Mouse (Mus musculus) embryonic fibroblast, embryonic 13.5 days (primary cell): ENCODE results near the gene Tuba3a. TPM values are rescaled to one million over a fixed set of nuclear protein-coding genes. Genes with fewer than 3 reads are reported as not detected.

ENCODE experiments used
- H3K27ac ChIP-seq: 2 replicates; pipeline ENCODE4 v1.5.1; 2012; ENCODE audit warnings: low read length, control low read depth, inconsistent platforms; ENCODE audit not compliant: insufficient read depth
- H3K4me1 ChIP-seq: 2 replicates; pipeline ENCODE4 v1.6.1; 2011; ENCODE audit warnings: low read length; ENCODE audit not compliant: control insufficient read depth, insufficient read depth
- H3K4me3 ChIP-seq: 2 replicates; pipeline ENCODE4 v1.5.1; 2011; ENCODE audit warnings: mild to moderate bottlenecking, control low read depth, low read length; ENCODE audit not compliant: insufficient read depth
- CTCF ChIP-seq: IDR thresholded peaks from 2 replicates; pipeline ENCODE4 v1.5.1; 2011; ENCODE audit warnings: mild to moderate bottlenecking, control low read depth, low read length, moderate library complexity, borderline replicate concordance; ENCODE audit not compliant: insufficient read depth
- POLR2A ChIP-seq: IDR thresholded peaks from 2 replicates; pipeline ENCODE4 v1.6.1; 2011; ENCODE audit warnings: low read depth, mild to moderate bottlenecking, control low read depth, low read length, moderate library complexity
- polyA plus RNA-seq: library from polyadenylated mRNA; stranded (reverse); fragments of >200 nt; gene quantifications from 2 replicates; pipeline ENCODE4 v1.2.4, GENCODE M21; 2011; ENCODE audit warnings: low read depth; ENCODE audit not compliant: missing spikeins, insufficient read length

The Tuba3a gene
- polyA plus RNA-seq, 1 experiment: not detected

DNA sequence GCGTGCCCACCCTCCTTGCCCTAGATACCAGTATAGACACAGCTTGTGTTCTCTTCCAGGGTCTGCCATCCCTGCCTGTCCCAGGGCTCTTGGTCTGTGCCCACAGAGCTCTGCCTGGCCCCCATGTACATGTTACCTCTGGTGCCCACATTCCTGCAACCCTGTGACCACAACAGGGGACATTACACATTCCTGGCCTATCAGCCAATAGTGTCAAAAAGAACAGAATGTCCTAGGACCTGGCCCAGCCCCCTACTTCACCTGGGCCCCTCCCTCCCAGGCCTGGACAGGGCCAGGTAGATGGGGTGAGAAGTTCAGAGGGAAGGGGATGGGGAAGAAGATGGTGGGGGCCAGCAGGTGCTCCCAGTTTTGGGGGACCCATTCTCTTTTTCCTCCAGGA is 34.5 kb upstream of the Tuba3a start, which contains the start of gene Scnn1a:
Gene Scnn1a, plus strand, starts transcription at position 337 of the 400 bp plus-strand sequence.
- no peak within 1 kb of the TSS for H3K4me3 ChIP-seq
- H3K4me1 ChIP-seq: peaks cover 8% of the 10 kb centered on the region; the same call in 1 of the 2 replicates
- TF ChIP-seq POLR2A (no peak), CTCF (no peak)
- H3K27ac ChIP-seq: no peak within 1 kb of the TSS

DNA sequence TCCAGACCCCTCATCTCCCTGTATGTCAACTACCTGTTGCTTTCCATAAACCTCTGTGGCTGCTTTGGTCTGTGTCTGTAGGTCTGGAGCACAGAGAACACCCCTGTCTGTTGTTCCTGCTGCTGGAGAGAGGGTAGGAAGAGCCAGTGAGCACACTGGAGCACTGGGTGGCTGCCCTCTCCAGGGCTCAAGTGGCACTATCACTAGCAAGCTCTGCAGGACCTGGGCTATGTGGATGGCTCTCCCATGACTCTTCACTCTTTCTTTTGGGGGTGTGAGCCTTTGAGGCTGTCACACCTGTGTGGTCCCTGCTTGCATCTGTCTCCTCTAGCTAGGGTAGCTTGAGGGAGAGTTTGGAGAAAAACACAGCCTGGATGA is 34.1 kb upstream of the Tuba3a start:
- Histone ChIP-seq H3K4me1 (peaks cover 8% of the 10 kb centered on the region; the same call in 1 of the 2 replicates), H3K4me3 (no peak overlapping the region), H3K27ac (no peak overlapping the region)
- no peak for TF ChIP-seq CTCF
- no peak for TF ChIP-seq POLR2A

DNA sequence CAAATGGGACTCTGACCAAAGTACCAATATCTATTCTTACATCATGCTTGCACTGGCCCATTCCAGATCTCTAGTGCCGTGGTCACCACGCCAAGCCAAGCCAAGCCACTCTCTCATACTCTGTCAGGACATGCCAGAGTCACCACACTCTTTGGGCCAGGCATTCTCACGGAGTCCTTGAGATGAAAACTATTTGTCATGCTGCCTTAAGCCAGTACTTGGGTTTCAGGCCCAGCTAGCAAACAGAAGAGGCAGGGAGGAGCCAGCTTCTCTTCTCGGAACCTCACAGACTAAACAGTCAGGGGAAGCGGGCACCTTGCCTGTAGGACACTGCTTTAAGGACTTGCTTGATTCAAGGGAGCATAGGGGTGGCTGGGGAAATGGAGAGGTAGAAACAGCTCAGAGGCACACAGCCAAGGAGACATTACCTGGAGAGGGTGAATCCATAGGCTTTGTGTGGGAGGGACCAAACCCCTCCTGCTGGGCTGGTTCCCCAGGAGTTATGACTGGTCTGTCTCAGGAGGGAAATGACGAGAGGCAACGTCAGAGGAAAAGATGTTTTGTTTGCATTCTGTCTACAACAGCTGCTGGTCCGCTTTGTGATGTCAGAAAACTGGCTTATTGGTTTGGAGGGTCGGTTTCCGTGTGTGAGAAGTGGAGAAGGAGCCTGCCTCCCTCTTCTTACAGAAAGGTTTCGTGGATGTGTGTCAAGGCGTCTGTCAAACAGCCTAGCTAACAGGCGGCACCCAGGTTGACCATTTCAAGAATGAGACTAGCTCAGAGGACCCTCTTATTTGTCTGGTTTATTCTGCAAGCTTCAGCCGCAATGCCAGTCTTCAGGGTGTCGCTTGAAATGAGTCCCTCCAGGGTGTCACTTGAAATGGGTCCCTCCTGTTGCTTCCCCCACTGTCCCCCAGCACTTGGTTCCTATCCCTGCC is 33.4 kb upstream of the Tuba3a start:
- TF ChIP-seq CTCF (no peak), POLR2A (no peak)
- Histone ChIP-seq H3K4me3 (no peak overlapping the region), H3K4me1 (peaks cover 8% of the 10 kb centered on the region; the same call in 1 of the 2 replicates), H3K27ac (no peak overlapping the region)

DNA sequence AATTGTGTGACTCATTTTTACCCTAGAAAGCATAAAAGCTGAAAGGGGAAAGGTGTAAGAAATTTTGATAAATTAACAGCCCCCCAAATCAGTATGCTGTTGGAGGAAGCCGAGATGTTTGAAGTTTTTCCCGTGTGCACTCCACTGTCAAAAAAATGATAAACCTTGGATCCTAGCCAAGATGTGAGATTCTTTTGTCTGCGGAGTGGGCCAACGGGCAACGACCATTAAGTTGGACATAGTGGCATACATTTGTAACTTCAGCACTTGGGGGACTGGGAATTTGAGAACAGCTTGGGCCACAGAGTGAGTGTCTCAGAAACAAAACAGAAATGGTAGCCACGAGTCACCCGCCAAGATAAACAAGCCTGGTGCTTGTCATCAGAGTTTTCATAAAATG is 31.2 kb upstream of the Tuba3a start:
- no peak overlapping the region for H3K27ac ChIP-seq
- H3K4me3 ChIP-seq: no peak overlapping the region
- H3K4me1 ChIP-seq: no peaks in the 10 kb centered on the region
- no peak for TF ChIP-seq CTCF
- TF ChIP-seq POLR2A: no peak

DNA sequence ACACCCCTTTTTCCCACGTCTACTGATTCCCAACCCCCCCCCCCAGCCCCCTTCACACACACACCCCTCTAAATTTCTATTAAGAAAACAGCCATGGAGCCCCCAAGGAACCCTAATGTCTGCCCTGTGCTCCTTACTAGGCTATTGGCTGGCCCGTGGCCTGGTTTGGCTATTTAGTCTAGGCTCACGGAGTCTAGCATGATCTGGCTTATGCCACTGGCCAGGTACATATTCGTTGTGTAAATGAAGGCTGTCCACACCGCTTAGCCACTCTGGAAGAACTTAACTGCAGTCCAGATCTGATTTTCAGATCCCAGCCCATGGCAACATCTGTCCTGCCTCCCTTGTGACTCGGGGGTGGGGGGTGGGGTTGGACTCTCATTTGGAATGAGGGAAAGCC is 28.9 kb upstream of the Tuba3a start:
- Histone ChIP-seq H3K4me1 (no peaks in the 10 kb centered on the region), H3K4me3 (no peak overlapping the region), H3K27ac (no peak overlapping the region)
- TF ChIP-seq CTCF (no peak), POLR2A (no peak)

DNA sequence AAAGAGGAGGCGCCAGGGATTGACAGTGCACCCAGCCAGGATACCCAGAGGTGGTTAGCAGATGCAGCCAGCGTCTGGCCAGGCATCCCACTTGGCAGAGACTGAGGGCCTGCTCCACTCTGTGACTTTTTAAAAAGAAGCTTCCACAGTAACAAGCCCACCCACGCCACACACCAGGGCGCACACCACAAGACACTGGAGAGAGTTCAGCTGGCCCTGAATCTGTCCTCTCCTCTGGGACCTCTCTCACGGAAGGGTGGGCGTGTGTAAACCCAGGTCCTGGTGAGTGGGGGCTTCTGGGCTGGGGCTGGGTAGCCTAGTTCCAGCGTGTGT is 28.4 kb upstream of the Tuba3a start:
- peak overlapping the region; percentile 62 for H3K27ac ChIP-seq
- no peaks in the 10 kb centered on the region for H3K4me1 ChIP-seq
- H3K4me3 ChIP-seq: 0 out of 2 replicates have a peak overlapping the region, but pooled peaks have one; percentile 7
- no peak for TF ChIP-seq POLR2A
- TF ChIP-seq CTCF: no peak

DNA sequence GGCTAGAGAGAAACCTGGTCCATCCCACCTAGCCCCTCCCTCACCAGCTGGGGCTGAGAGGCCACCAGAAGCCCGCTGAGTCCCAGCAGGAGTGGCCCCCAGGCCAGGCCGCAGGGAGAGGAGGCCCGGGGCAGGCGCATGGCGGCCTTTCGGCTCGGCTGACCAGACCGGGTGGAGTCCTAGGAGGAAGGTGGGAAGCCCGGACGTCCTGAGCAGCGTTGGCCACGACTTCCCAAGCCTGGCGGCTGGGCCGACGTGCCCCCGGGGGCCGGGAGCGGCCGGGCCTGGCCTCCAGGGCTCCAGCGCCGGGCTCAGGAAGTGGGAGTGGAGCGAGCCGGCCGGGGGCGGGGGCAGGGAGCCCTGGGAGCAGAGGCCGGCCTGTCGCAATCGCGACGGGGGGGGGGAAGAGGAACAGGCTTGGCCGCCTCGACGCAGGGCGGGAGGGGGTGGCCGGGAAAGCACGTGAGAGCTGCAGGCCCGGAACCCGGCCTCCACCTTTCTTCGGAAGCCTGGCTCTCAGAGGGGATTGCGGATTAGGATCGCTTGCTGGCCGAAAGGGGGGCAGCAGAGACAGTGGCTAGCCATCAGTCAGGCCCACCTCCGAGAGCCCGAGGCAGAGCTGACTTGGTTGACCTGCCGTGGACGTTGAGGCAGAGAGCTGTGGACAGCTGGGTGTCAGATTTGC is 27.8 kb upstream of the Tuba3a start, which contains the start of gene Ltbr:
Gene Ltbr, minus strand, starts transcription at position 340 of the 685 bp plus-strand sequence.
- Histone ChIP-seq H3K4me3 (peak within 1 kb of the TSS; percentile 62), H3K4me1 (no peaks in the 10 kb centered on the region), H3K27ac (peak within 1 kb of the TSS; percentile 62)
- TF ChIP-seq CTCF (no peak), POLR2A (peak; percentile 74)

DNA sequence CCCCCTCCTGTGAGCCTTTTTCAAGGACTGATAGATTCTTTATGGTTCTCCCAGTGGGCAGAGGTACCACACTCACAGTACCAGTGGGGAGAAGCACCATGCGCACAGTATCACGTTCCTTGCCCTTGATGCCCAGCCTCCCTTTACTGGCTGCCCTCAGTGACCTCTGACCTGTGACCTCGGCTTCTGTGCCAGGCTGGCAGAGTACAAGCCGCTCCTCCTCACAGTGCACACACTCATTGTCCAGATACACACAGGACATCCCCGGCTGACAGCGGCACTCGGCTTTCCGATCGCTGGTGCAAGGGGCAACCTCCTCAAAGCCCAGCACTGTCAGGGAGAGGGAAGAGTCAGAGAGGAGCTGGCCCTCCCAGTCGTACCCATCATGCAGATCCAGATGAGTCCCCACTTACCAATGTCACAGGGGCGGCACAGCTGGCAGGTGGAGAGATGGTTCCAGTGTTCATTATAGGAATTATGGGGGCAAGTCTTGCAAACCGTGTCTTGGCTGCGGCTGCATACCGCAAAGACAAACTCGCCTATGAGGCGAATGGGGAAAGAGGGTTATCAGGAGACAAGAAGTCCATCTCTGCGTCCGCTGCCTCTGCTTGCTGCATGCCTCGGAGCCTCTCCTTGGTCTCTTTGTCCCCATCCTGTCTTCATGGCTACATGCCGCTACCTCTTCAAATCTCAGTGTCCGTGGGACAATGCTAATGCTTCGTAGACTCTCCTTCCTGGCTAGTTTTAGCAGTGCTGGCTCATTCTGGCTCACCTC is 26.9 kb upstream of the Tuba3a start:
- 0 out of 2 replicates have a peak overlapping the region, but pooled peaks have one; percentile 1 for H3K27ac ChIP-seq
- H3K4me3 ChIP-seq: peak overlapping the region; percentile 62
- no peaks in the 10 kb centered on the region for H3K4me1 ChIP-seq
- no peak for TF ChIP-seq CTCF
- no peak for TF ChIP-seq POLR2A

DNA sequence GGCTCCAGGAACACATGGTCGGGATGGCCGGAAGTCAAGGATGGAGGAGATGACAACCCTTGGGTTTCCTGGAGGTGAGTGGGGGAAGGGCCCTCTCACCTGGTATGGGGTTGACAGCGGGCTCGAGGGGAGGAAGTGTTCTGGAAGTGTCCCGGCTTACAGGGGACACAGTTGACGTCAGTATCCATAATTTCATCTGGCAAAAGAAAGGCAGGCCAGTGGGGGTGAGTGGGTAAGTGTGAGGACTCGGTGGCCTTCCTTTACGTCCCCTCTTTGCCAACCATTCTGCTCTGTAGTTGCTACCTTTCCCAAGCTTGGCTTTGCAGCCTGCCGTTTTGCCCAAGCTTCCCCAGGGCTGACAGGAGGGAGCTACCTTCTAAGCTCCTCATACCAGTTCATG is 26.3 kb upstream of the Tuba3a start:
- Histone ChIP-seq H3K4me3 (peak overlapping the region; percentile 62), H3K4me1 (no peaks in the 10 kb centered on the region), H3K27ac (no peak overlapping the region)
- TF ChIP-seq CTCF (no peak), POLR2A (no peak)
